Mouse (Mus musculus) fibroblast of lung, adult 2 months (primary cell): Measurements from ENCODE around the gene Gm10271.

Experiments
- DNase-seq: peaks from one replicate; pipeline ENCODE4 v3.0.0-alpha.2; 2011; ENCODE audit warnings: low read depth

Gm10271 gene

GRCm38 (mm10) chr10:116972509-116972908 is at the start of gene Gm10271:
TSS of gene Gm10271 (minus strand) at chr10:116972609.
- DNase-seq = no peak

- no peak for DNase-seq
Observed at GRCm38 (mm10) chr10:117021020-117021754, 48.8 kb upstream of the Gm10271 start.

- no peak for DNase-seq
Observed at GRCm38 (mm10) chr10:117018281-117018840, 46.0 kb upstream of the Gm10271 start.

GRCm38 (mm10) chr10:117014565-117014964 is 42.2 kb upstream of the Gm10271 start:
- DNase-seq = no peak

- no peak for DNase-seq
Observed at GRCm38 (mm10) chr10:117013689-117014390, 41.4 kb upstream of the Gm10271 start.

- no peak for DNase-seq
Observed at GRCm38 (mm10) chr10:117011047-117011446, 38.6 kb upstream of the Gm10271 start.

- DNase-seq = no peak
Observed at GRCm38 (mm10) chr10:117009691-117010090, 37.3 kb upstream of the Gm10271 start.

GRCm38 (mm10) chr10:117005707-117006464 is 33.5 kb upstream of the Gm10271 start:
- DNase-seq = no peak

GRCm38 (mm10) chr10:117004695-117005094 is 32.3 kb upstream of the Gm10271 start:
- no peak for DNase-seq

- no peak for DNase-seq
Observed at GRCm38 (mm10) chr10:117000975-117001374, 28.6 kb upstream of the Gm10271 start.

- DNase-seq = no peak
Observed at GRCm38 (mm10) chr10:116998716-116999455, 26.5 kb upstream of the Gm10271 start.

- peak; percentile 79 for DNase-seq
Observed at GRCm38 (mm10) chr10:116996236-116996600, 23.8 kb upstream of the Gm10271 start.

- DNase-seq = no peak
Observed at GRCm38 (mm10) chr10:116995584-116996235, 23.3 kb upstream of the Gm10271 start.

- DNase-seq = no peak
Observed at GRCm38 (mm10) chr10:116995162-116995561, 22.8 kb upstream of the Gm10271 start.

GRCm38 (mm10) chr10:116993971-116994370 is 21.6 kb upstream of the Gm10271 start:
- DNase-seq = no peak

- DNase-seq = no peak
Observed at GRCm38 (mm10) chr10:116986264-116987082, 14.1 kb upstream of the Gm10271 start, which contains the start of gene Best3. TSS of gene Best3 (plus strand) at chr10:116986314.

GRCm38 (mm10) chr10:116984836-116985235 is 12.4 kb upstream of the Gm10271 start:
- no peak for DNase-seq

GRCm38 (mm10) chr10:116982526-116982925 is 10.1 kb upstream of the Gm10271 start:
- no peak for DNase-seq

- DNase-seq = no peak
Observed at GRCm38 (mm10) chr10:116980888-116981287, 8.5 kb upstream of the Gm10271 start.

GRCm38 (mm10) chr10:116980273-116980672 is 7.9 kb upstream of the Gm10271 start:
- no peak for DNase-seq
